Mouse (Mus musculus): ENCODE measurements around the gene Med26.

DNA sequence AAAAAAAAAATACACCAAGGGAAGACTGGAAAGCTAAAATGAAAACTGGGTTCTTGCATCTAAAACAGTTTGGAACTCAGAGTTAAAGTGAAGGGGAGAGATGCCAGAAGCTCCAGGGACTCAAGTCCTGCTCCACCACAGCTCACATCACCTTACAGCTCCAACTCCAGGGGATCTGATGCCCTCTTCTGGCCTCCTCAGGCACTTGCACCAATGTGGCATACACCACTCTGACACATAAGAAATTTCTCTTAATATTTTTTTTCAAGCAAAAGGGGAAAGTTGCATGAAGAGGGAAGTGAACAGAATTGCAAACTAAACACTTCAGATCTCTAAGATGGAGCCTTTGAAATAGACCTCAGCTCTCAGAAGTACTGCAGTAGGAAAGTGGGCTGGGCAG lies 8.8 kb downstream of the Med26 start:
- TF ChIP-seq CTCF (IDR thresholded peaks at IDR 0.05; ENCODE audit: extremely low read depth, insufficient read depth, low read length) (no peak), POLR2A (IDR thresholded peaks at IDR 0.05; ENCODE audit: extremely low read depth, insufficient read depth, low read length) (no peak)

Measured in cortical plate, adult 2 months (tissue).